Mouse (Mus musculus) adrenal gland, postnatal 4 days (tissue): ENCODE data around the gene Bend5. TPM values are rescaled to one million over a fixed set of nuclear protein-coding genes. Genes with fewer than 3 reads are reported as not detected.

ENCODE experiments used
- DNase-seq, 2 experiments: peaks; one replicate each; pipeline ENCODE4 v3.0.0; 2021 to 2022; ENCODE audit warnings: low spot score in 2 of 2, mixed read lengths in 2 of 2
- total RNA-seq, 2 experiments: library from RNA; stranded (reverse); gene quantifications; 2 replicates each; pipeline ENCODE4 v1.2.3; 2021

Bend5 gene
- total RNA-seq, 2 experiments from 2014 or later = 18.8 to 22.2 TPM

DNA sequence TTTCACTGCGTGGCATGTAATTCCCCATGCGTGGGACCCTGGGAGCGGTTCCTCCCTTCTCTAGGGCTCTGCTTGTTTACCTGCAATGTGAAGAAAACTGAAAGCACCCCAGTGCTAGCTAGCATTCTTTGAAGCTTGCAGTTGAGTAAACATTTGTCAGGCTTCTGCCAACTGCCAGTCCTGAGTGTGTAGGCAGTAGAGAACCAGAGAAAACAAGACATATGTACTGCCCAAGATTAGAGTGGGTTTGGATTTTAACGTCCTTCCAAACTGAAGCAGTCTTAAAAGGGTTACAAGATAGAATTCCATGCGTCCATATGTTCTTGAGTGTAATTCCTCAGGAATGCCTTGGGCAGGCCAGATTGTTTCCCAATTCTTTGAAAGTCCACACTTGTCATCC, 17.6 kb downstream of the Bend5 start:
- DNase-seq = no peak

DNA sequence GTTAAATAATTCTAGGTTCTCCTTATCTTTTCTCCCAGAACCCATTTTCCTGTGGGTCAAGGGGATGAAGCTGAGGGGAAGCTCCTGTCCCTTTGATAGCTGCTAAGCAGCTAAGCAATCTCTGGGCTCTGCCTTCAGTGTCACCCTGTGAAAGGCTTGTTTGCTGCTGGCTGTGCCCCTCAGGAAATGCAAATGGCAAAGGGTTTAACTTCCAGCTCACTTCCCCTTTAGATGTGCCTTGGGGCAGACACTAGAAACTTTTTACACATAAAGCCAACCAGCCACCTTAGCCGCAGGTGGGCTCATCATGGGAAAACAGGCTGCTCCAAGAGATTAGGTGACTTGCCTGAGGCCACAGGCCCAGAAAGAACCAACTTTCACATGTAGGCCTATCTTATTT, 26.9 kb downstream of the Bend5 start:
- no peak for DNase-seq

- no peak for DNase-seq
Measured at GRCm38 (mm10) chr4:111442435-111443238, 27.8 kb downstream of the Bend5 start.

DNA sequence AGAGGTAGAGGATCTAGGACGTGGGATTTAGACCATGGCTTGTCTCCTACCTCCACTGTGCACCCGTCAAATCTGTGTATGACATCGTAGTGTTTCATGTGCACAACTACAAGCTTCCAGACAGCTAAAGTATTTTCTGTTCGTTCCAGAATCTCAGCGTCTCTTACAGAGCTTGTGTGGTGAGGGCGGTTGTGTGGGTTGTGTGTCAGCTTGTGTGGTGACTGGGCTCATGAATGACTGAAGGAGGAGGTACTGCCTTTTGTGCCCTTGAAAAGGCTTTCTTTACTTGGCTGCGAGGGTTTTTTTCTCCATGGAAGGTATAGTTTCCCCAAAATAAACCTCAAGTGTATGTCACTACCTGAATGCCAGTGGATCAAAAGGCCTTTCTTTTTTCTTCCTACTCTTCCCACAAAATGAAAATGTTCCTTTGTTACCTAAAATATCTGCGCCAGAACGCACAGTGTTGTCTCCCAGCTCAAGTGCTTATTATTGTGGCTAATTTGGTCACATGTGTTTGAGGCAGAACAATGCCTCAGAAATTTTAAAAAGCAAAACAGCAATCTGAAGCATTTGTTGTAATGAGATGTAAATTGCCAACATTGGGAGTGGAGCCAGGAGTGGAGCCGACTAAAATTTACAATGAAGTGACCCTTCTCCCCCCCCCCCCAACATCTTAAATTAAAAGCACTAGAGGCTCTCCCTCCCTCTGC, 29.3 kb downstream of the Bend5 start:
- no peak for DNase-seq

- no peak for DNase-seq
Measured at GRCm38 (mm10) chr4:111444616-111445160, 29.9 kb downstream of the Bend5 start.

DNA sequence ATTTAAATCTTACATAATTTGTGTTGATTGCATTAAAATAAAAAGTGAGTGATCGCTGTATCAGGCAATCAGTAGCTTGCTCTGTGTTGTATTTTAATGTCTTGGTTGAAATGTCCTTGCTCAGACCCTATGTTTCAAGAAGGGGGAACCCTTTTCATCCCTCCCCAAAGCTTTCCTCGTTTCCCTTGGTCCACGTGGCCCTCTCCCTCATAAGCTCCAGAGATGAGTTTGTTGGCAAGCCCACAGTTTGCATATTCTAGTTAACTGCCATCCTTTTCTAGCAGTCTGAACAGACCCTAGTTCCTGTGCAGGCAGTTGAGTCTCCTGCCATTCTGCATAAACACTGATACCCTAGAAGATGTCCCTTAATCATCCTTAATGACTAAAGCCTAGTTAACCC, 33.1 kb downstream of the Bend5 start:
- DNase-seq = no peak

DNA sequence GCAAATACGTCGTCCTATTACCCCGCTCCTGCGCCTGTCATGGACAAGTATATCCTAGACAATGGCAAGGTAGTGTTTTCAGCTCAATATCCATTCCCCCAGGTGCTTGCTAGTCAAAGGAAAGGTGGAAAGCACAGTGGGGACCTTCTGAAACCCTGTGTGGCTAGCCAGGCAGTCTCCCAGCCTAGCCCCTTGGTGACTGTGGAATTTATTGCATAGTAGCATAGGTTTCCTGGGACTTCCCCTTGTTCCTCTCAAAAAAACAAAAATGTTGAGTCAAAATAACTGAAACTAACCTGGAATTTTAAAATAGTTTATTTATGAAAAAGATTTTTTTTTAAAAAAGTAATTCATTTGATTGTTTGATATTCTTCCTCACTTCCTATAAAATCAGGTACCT, 33.8 kb downstream of the Bend5 start:
- DNase-seq = no peak

GRCm38 (mm10) chr4:111449442-111450199, 34.8 kb downstream of the Bend5 start:
- no peak for DNase-seq

- no peak for DNase-seq
Measured at GRCm38 (mm10) chr4:111451283-111451918, 36.6 kb downstream of the Bend5 start.

DNA sequence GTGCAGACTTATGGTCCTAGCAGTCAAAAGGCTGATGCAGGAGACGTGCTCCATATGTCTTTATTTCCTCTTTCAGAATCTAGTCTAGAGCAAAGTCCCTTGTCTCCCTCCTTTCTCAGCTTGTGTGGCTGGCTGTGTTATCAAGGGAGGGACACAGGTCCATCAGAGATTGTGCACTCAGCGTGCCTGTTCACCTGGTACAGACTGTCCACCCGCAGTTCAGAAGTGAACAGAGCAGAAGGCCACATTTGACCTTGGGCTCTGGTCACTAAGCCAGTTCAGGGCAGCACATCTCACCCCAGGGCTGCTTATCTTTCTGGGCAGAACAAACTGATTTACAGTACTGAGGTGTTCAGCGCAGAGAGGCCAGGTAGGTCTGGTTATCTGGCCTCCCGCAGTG, 37.4 kb downstream of the Bend5 start:
- DNase-seq = no peak

DNA sequence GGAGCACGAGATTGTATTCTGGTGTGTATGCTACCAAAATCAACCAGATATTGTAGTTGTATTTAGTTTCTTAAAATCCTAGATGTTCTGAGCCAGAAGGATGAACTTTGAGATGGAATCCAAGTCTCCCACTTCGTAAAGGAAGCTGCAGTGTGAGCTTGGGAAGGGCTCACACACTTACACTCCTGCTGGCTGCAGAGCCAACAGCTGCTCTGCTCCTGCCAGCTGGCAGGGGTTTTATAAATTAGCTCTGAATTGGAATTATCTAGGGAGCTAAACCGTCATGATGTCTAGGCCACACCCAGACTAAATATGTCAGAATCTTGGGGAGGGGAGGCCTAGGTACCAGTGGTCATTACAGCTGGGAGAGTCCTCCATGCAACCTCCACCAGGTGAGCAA, 38.5 kb downstream of the Bend5 start:
- DNase-seq = no peak

DNA sequence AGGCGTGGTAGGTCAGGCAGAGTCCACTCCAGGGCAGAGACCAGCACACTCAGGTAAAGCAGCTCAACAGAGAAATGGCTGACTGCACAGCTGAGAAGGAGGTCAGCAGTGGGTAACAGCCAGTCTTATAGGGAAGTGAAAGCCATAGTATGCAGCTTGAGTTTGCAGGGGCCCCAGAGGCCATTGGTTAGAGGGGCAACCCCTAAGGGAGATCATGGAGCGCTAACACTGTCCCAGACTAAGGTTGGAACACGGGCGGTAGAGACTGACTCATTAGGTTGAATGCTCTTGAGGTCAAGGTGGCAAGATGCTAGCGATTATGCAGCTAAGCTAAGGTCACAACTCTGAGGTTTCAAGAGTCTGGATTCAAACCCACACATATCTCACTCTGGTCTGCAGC, 40.8 kb downstream of the Bend5 start:
- no peak for DNase-seq

GRCm38 (mm10) chr4:111457568-111457967, 42.8 kb downstream of the Bend5 start:
- no peak for DNase-seq

- no peak for DNase-seq
Measured at GRCm38 (mm10) chr4:111467293-111467773, 52.5 kb downstream of the Bend5 start.

DNA sequence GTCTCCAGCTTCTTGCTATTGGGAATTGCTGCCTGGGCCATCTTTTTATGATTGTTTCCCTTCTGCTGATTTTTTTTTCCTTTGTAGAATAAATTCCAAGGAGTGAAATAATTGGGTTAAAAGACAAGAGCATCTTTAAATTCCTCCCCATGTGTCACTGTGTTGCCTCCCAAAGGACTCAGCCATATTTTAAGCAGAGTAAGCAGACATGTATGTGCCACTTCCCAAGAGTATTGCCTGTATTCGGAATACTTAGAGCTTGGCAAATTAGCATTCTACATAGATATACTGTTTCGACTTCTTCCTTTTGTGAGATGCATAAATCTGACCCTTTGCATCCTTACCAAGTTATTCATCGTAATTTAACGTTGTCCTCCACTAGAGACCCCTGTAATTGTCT, 53.0 kb downstream of the Bend5 start:
- no peak for DNase-seq

- no peak for DNase-seq
Measured at GRCm38 (mm10) chr4:111469847-111470246, 55.0 kb downstream of the Bend5 start.

GRCm38 (mm10) chr4:111471726-111472125, 56.9 kb downstream of the Bend5 start:
- DNase-seq = no peak

GRCm38 (mm10) chr4:111472511-111472910, 57.7 kb downstream of the Bend5 start:
- no peak for DNase-seq

DNA sequence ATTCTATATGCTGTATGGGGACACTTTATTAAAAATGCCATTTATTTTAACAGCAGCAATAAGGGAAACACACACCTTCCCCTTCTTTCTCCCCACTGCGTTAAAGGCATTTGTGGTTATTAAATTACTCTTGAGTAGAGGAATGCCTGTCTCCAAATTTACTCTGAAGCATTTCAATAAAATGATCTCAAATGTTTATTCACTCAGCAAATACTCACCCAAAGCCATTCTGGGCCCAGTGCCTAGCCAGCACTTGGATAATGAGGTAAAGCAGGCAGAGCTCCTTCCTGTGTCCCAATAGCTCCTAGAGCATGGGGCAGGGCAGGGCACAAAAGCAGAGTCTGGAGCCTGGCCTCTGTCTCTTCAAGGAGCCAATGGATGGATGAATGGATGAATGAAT, 58.2 kb downstream of the Bend5 start:
- no peak for DNase-seq

- DNase-seq = no peak
Measured at GRCm38 (mm10) chr4:111475374-111475971, 60.7 kb downstream of the Bend5 start.

GRCm38 (mm10) chr4:111477507-111477906, 62.7 kb downstream of the Bend5 start:
- DNase-seq = no peak
